Mouse (Mus musculus) natural killer cell, adult 2 months (primary cell): ENCODE measurements at regions not wholly inside any gene's neighbourhood (a gene's known extent, or its start where the extent isn't known, plus 50 kb on each side); places are given as distances from the start of the nearest gene placed in this dataset.

Experiments used
- DNase-seq, 2 experiments: peaks; one replicate each; pipeline ENCODE4 v3.0.0; 2022; ENCODE audit warnings: low spot score in 2 of 2

GRCm38 (mm10) chr5:106191141-106191540 is 266.8 kb downstream of the Barhl2 start:
- no peak for DNase-seq

- DNase-seq, result no peak
Observed at GRCm38 (mm10) chr5:106181726-106182125, 276.2 kb downstream of the Barhl2 start.

GRCm38 (mm10) chr5:106172162-106172561 is 285.8 kb downstream of the Barhl2 start:
- DNase-seq, result no peak

GRCm38 (mm10) chr5:106170405-106170804 is 287.6 kb downstream of the Barhl2 start:
- no peak for DNase-seq

- DNase-seq, result no peak
Observed at GRCm38 (mm10) chr5:106167556-106167955, 290.4 kb downstream of the Barhl2 start.

- no peak for DNase-seq
Observed at GRCm38 (mm10) chr5:106166266-106166665, 289.9 kb downstream of the Zfp326 start.

- no peak for DNase-seq
Observed at GRCm38 (mm10) chr5:106164190-106164589, 287.8 kb downstream of the Zfp326 start.

GRCm38 (mm10) chr5:106162981-106163653 is 286.8 kb downstream of the Zfp326 start:
- no peak for DNase-seq

- no peak for DNase-seq
Observed at GRCm38 (mm10) chr5:106139109-106139508, 262.7 kb downstream of the Zfp326 start.

GRCm38 (mm10) chr5:106122928-106123327 is 246.6 kb downstream of the Zfp326 start:
- DNase-seq, result no peak

GRCm38 (mm10) chr5:106119584-106119983 is 243.2 kb downstream of the Zfp326 start:
- no peak for DNase-seq

- no peak for DNase-seq
Observed at GRCm38 (mm10) chr5:106113186-106113585, 236.8 kb downstream of the Zfp326 start.

GRCm38 (mm10) chr5:106108474-106108971 is 232.2 kb downstream of the Zfp326 start:
- no peak for DNase-seq

- DNase-seq, result no peak
Observed at GRCm38 (mm10) chr5:106102255-106102654, 225.9 kb downstream of the Zfp326 start.

- DNase-seq, result no peak
Observed at GRCm38 (mm10) chr5:106098887-106099286, 222.5 kb downstream of the Zfp326 start.

GRCm38 (mm10) chr5:106089332-106089731 is 213.0 kb downstream of the Zfp326 start:
- no peak for DNase-seq

- DNase-seq, result no peak
Observed at GRCm38 (mm10) chr5:106088478-106089185, 212.3 kb downstream of the Zfp326 start.

GRCm38 (mm10) chr5:106083786-106084185 is 207.4 kb downstream of the Zfp326 start:
- DNase-seq, result no peak

GRCm38 (mm10) chr5:106082891-106083290 is 206.5 kb downstream of the Zfp326 start:
- DNase-seq, result no peak

- DNase-seq, result no peak
Observed at GRCm38 (mm10) chr5:106067124-106067551, 190.8 kb downstream of the Zfp326 start.

GRCm38 (mm10) chr5:106066706-106067105 is 190.3 kb downstream of the Zfp326 start:
- DNase-seq, result no peak

GRCm38 (mm10) chr5:106064366-106064765 is 188.0 kb downstream of the Zfp326 start:
- DNase-seq, result no peak

GRCm38 (mm10) chr5:106062926-106063325 is 186.6 kb downstream of the Zfp326 start:
- no peak for DNase-seq
